Mouse (Mus musculus) left cerebral cortex, adult 2 months (tissue): ENCODE results near the gene 2410004B18Rik. TPM values are rescaled to one million over a fixed set of nuclear protein-coding genes. Genes with fewer than 3 reads are reported as not detected.

ENCODE experiments used
- DNase-seq, 2 experiments: peaks; one replicate each; pipeline ENCODE4 v3.0.0; 2021 to 2022; ENCODE audit warnings: low spot score in 2 of 2, mixed read lengths in 1 of 2; ENCODE audit errors: extremely low spot score in 1 of 2
- H3K27ac ChIP-seq: fragments of 200-600 bp; 2 replicates; pipeline ENCODE4 v1.8.1; 2022
- H3K4me3 ChIP-seq: fragments of 200-600 bp; 2 replicates; pipeline ENCODE4 v1.8.1; 2022
- CTCF ChIP-seq: fragments of 200-600 bp; IDR thresholded peaks from 2 replicates; pipeline ENCODE4 v1.8.1; 2022; ENCODE audit warnings: antibody characterized with exemption, mild to moderate bottlenecking, moderate library complexity
- intact Hi-C: fragments of 180-260 bp; cut with DNase I; formaldehyde crosslinking; loops from one replicate; pipeline ENCODE4 v1.15.1; 2025
- total RNA-seq, 2 experiments: library from RNA; stranded (reverse); gene quantifications; 2 replicates each; pipeline ENCODE4 v1.2.3; 2021

2410004B18Rik gene
- total RNA-seq, 2 experiments from 2014 or later, result 35.8 to 37.5 TPM

DNA sequence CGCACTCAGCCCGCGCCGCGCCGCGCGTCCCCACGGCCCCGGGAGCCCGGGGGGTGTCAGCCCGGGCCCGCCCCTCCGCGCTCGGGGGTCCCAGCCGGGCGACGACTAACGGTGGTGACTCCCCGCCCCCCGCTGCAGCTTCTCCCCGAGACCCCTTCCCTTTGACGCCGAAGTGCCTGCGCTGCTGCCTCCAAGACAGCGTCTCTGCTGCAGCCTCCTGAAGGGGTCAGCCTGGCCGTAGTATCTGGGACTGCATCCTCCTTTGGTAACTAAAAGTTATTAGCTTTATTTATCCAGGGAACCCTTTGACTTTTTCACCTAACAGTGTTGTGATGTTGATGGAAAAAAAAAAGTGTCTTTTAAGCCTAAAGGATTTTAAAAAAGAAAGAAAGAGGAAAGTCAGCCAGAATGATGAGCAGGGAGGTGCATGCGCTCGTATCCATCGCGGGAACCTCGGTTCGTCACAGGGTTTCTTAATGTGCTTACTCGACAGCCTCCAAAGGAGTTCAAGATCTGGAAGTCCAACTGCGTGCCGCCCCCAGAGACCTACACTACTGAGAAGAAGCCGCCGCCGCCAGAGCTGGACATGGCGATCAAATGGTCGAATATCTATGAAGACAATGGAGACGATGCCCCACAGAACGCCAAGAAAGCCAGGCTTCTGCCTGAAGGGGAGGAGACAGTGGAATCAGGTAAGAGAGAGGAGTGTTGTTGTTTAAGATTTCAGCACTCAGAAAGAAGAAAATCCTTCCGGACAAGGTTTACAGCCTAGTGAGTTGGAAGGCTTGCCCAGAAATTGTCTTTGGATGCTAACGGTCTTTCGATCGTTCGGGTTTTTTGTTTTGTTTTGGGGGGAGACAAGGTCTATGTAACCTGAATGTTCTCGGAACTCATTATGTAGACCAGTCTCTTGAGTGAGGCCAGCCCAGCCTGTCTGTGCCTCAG is 863 bp downstream of the 2410004B18Rik start:
- DNase-seq, result no peak
- no peak overlapping the region for H3K27ac ChIP-seq
- intact Hi-C loops, result no loop called here

DNA sequence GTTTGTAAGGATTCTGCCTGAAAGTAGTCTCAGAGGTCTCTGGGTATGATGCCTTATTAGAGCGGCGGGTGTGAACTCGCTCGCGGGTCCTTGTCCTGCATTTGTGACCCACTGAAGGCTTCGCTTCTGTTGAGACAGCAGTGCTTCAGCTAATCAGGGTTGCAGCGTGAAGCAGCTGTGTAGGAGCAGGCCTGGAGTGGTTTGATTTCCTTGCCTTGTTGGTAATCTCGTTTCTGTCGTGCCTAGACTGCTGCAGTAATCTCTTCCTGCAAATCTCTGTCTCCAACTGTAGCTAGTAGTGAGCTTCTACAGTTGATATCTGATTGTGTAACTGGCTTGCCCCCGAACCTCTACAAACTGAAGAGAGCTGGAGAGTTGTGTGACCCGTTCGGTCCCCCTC is 1.6 kb downstream of the 2410004B18Rik start:
- intact Hi-C loops, result no loop called here
- TF ChIP-seq CTCF, result no peak
- DNase-seq, result no peak

More for the DNA sequence above, 863 bp downstream of the 2410004B18Rik start:
- H3K4me3 ChIP-seq, result peak overlapping the region; percentile 99
- no peak; the same call in 1 of the 2 replicates for TF ChIP-seq CTCF

DNA sequence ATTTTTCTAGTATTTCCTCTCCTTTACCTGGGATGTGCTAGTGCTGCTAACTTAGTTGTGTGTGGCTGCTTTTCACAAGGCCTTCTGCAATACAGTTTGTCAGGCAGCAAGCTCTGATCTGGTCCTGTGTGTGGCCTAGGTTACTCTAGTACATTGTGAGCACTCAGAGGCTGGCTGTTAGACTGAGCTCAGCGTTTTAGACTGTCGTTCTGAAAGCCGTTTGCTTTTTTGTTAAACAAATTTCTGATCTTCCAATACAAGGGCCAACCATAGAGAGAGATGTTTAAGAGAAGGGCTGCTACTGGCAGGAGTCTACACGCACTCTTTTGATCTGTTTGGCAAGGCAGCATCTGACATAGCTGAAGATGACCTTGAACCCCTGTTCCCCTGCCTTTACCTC is 2.2 kb downstream of the 2410004B18Rik start:
- Histone ChIP-seq H3K27ac (no peak overlapping the region), H3K4me3 (no peak overlapping the region)
- intact Hi-C loops, result no loop called here
- no peak for TF ChIP-seq CTCF
- no peak for DNase-seq

More for the DNA sequence above, 1.6 kb downstream of the 2410004B18Rik start:
- peak overlapping the region; percentile 99; the same call in 1 of the 2 replicates for H3K4me3 ChIP-seq
- no peak overlapping the region for H3K27ac ChIP-seq

DNA sequence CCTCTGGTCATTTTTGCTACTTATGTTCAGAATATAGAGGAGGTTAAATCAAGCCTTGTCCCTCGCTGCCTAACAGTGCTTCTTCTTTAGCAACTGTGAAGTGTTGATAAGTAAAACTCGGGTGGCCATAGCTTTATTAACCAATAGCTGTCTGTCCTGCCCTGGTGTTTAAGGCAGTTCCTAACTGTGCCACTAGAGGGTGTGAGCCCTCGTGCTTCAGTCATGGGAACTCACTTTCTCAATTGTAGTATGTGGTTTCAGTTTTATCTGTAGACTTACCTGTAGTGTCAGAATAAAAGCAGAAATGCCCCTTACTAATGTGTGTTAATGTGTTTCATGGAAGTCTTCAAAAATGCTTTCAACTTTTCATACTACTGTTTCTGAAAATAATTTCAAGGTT is 4.2 kb downstream of the 2410004B18Rik start:
- peak; percentile 94 for TF ChIP-seq CTCF
- intact Hi-C loops, result loop anchor here (2.0 kb wide), 1 partner anchor 237 kb away; no protein-coding TSS in a partner anchor
- Histone ChIP-seq H3K4me3 (no peak overlapping the region), H3K27ac (no peak overlapping the region)
- peak; percentile 62 to 67 for DNase-seq

DNA sequence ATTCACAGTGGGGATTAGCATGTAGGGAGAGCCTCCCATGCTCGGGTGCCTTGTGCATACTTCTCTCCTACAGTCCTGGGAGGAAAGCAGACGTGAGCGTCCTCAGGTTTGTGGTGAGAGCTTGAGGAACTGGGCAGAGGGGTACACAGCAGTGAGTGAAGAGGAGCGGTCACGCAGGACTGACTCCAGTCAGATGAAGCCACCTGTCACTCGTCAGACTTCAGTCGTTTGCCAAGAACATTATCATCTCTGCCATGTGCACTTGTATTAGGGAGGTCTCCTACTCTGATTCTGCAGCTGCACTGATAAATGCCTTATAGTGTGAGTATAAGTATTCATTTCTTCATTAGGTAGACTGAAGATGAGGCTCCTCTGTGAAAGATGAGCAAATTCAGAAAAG is 6.5 kb downstream of the 2410004B18Rik start:
- H3K27ac ChIP-seq, result no peak overlapping the region
- DNase-seq, result no peak
- no peak overlapping the region for H3K4me3 ChIP-seq
- TF ChIP-seq CTCF, result no peak
- intact Hi-C loops, result no loop called here

DNA sequence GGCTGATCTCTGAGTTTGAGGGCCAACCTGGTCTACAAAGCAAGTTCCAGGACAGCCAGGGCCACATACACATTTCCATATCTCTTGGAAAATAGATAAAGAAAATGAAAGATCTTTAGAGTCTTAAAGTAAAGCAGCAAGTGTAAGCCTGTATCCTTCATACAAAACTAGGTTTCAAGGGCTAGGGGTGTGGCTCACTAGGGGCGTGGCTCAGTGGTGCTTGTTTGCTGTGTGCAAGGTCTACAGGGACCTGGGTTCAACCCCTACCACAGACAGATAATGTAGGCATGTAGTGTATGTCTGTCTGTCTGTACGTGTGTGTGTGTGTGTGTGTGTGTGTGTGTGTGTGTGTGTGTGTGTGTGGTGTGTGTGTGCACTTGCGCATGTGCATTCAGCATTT is 8.1 kb downstream of the 2410004B18Rik start:
- intact Hi-C loops, result no loop called here
- Histone ChIP-seq H3K4me3 (no peak overlapping the region), H3K27ac (no peak overlapping the region)
- no peak for DNase-seq
- TF ChIP-seq CTCF, result no peak

DNA sequence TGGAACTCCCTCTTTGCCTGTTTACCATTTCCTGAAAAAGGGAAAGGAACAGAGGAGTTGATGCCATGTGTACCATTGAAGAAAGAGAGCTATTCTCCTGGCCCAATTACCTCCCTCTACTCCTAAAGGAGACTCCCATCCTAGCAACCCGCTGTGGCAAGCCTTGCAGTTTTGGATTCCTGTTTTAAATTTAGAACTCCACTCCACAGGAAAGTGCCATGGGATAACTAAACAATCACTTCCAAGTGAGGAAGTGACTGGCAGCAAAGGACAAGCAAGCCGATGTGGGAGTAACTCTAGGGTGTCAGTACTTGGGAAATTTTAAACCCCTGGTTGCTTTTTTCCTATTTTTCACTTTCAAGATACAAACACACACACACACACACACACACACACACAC is 8.8 kb downstream of the 2410004B18Rik start:
- no peak overlapping the region for H3K27ac ChIP-seq
- no peak for DNase-seq
- intact Hi-C loops, result no loop called here
- no peak for TF ChIP-seq CTCF
- H3K4me3 ChIP-seq, result no peak overlapping the region

DNA sequence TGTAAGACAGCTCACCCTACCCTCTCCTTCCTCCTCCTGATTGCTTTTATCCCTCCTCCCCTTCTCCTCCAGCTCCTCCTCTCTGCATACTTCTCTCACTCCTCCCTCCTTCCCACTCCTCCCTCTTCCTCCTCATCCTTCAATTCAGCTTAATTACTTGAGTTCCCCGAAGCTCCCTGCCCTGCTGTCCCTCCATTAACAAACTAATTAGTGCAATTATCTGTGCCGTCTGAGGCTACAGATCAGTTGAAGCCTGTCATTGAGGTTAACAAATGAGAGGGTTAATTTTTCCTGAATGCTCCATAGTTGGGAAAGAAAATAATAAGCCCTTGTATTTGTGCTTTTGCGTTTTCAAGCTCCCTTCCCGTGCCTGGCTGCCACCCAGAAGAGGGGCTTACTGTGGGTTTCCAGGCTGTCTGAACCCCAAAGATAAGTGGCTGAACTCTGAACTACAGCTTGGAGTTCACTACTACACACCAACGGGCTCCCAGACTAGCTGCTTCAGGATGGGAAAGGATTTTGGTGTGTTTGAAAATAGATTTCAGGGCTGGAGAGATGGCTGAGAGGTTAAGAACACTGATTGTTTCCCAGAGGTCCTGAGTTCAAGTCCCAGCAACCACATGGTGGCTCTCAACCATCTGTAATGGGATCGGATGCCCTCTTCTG is 9.9 kb downstream of the 2410004B18Rik start:
- no peak for DNase-seq
- intact Hi-C loops, result no loop called here
- no peak for TF ChIP-seq CTCF
- no peak overlapping the region for H3K27ac ChIP-seq
- H3K4me3 ChIP-seq, result no peak overlapping the region

DNA sequence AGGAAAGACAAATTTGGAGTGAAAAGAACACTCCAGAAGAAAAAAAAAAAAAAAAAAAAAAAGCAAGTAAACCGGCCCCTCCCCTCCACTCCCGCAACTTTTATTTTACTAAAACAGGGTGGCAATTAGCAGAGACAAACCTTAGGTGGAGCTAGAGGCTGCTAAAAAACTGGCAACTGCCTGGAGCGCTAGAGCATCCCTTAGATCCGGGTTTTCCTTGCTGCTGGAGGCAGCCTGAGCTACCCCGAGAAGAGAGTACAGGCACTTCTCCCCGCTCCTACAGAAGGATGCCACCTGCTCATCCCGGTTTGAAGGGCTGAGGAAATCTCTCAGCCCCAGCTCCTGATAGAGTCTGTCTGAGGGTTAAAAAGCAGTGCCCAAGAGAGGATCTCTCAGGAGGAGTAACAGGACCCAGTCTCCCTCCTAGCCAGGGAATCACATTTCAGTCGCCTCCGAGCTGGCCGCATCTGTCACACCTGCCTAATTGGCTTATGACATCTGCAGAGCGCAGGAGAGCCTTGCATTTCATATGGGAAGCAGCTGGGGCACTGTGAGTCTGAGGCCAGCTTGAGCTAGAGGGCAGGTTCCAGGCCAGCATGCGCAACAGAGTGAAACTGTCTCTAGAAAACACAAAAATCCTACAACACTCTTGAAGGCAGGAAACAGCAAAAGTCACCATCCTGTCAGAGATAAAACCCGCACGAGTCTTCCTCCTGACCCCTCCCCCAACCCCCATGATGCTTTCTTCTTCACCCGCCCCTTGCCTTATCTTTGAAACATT is 12.4 kb downstream of the 2410004B18Rik start:
- Histone ChIP-seq H3K27ac (no peak overlapping the region), H3K4me3 (peak overlapping the region; percentile 29)
- DNase-seq, result peak; percentile 42 to 50
- intact Hi-C loops, result loop anchor here (1.0 to 5.0 kb wide), 3 partner anchors 107 to 228 kb away; no protein-coding TSS in a partner anchor
- peak; percentile 65 for TF ChIP-seq CTCF

DNA sequence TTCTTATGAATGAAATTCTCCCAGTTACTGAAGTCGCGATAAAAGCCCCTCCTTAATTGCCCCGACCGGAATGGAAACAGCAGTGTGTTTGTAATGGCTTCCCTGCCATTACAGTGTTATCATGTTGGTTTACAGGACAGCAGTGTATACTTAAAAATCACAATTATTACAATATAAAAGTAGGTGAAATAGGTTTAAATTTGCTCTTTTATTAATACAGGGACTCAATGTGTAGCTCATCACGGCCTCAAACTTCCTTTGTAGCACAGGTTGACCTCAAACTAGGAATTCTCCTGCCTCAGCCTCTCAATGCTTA is 13.0 kb downstream of the 2410004B18Rik start:
- Histone ChIP-seq H3K27ac (no peak overlapping the region), H3K4me3 (no peak overlapping the region)
- no peak for TF ChIP-seq CTCF
- intact Hi-C loops, result loop anchor here (1.0 to 5.0 kb wide), 3 partner anchors 107 to 228 kb away; no protein-coding TSS in a partner anchor
- DNase-seq, result no peak

DNA sequence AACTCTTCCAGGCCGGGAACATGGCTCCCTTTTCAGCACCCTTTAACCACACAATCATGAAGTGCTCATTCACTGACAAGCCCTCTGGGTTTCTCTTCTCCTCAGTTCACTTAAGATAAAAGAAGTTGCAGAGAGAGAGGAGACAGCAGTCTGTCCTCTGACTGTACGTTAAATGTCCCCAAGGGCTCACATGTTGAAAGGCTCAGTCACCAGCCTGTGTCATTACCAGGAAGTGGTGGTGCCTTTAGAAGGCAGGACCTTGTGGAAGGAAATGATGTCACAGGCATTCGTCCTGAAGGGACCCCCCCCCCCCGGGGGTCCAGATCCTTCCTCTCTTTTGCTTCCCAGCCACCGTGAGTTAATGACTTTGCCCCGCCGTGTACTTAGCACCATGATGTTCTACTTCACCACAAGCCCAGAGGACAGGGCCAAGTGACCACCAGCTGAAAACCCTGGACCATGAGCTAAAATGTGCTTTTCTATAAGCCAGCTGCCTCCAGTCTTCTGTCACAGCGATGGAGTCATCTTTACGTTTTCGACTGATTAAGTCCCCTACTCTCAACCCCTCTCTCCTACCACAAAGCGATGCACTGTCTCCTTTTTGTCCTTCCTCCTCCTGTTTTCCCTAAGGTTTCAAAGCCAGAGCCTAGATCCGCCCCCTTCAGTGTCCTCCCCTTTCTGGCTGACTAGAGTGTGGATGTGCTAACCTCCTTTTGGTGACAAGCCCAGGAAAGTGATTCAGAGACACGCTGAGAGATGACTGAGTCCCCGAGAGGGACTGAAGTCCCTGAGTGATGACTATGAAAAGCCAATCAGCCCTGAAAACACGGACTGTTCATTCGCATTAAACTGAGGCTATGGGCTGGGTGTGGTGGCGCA is 13.7 kb downstream of the 2410004B18Rik start:
- no peak for DNase-seq
- no peak overlapping the region for H3K27ac ChIP-seq
- TF ChIP-seq CTCF, result no peak
- H3K4me3 ChIP-seq, result no peak overlapping the region
- intact Hi-C loops, result loop anchor here (2.0 to 5.0 kb wide), 2 partner anchors 106 to 121 kb away; no protein-coding TSS in a partner anchor
